Mouse (Mus musculus): ENCODE measurements around the gene Phlda3. TPM values are rescaled to one million over a fixed set of nuclear protein-coding genes. Genes with fewer than 3 reads are reported as not detected.

Phlda3 gene
- polyA plus RNA-seq, 1 experiment from 2014 or later = 19.3 TPM

DNA sequence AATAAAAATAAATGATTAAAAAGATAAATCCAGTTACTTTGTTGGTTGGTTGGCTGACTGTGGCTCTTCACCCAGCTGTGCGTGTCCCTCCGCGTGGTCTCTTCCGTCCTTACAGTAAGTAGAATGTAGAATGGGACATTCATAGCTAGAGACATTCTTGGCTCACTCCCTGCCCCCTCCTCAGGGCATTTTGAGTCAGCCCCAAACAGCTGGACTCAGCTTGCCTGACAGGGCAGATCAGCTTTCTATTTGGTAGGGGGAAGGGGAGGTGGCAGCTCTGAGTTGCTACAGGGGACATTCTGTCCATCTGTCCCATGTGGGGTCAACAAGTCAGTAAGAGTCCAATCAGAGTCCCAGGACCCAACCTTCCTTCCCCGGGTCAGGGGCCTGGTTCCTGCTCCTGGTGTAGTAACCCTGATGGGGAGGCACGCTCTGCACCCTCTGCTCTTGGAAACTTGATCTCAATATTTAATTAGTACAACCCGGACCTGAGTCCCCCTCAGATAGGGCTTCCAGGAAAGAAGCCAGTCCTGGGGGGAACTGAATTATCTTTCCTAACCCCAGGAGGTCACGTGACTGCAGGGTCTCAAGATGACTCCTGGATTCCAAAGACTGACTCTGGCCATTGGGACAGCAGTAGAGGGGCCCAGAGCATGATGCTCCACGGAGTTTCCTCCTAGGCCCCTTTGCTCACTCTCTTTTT is 2.3 kb upstream of the Phlda3 start:
- Histone ChIP-seq H3K36me3 (peaks cover 3% of the 10 kb centered on the region; the same call in 1 of the 2 replicates), H3K4me3 (no peak overlapping the region), H3K4me1 (replicated peaks) (peaks cover 34% of the 10 kb centered on the region), H3K27ac (no peak overlapping the region), H3K27me3 (ENCODE audit: insufficient read depth, poor library complexity, severe bottlenecking) (peaks cover 40% of the 10 kb centered on the region), H3K9me3 (no peaks in the 10 kb centered on the region)
- DNase-seq (ENCODE audit: low spot score) = peak; percentile 23
- WGBS = 70% methylated on average over 9 of the region's 9 CpGs

DNA sequence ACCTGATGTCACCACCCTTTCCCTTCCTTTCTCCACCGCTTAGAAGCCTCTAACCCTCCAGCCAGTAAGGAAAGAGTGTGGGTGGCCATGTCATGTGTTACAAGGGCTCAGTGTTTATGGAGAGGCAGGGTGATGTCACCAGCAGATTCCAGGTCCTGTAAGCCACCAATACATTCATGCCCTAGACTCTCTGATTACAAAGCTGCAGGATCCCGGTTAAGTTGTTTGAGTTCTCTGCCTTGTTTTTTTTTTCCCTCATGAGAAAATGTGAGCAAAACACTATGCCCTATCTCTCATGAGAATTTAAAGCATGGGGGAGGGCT is 1.8 kb upstream of the Phlda3 start:
- WGBS = 62% methylated on average over 2 of the region's 2 CpGs
- H3K9me3 ChIP-seq = no peaks in the 10 kb centered on the region
- DNase-seq (ENCODE audit: low spot score) = no peak
- no peak overlapping the region for H3K27ac ChIP-seq
- peaks cover 8% of the 10 kb centered on the region for H3K36me3 ChIP-seq
- peaks cover 36% of the 10 kb centered on the region for H3K4me1 ChIP-seq (replicated peaks)
- H3K27me3 ChIP-seq (ENCODE audit: insufficient read depth, poor library complexity, severe bottlenecking) = peaks cover 45% of the 10 kb centered on the region
- no peak overlapping the region for H3K4me3 ChIP-seq

GRCm38 (mm10) chr1:135766592-135767306 is 830 bp downstream of the Phlda3 start:
- no peak for DNase-seq (ENCODE audit: low spot score)

DNA sequence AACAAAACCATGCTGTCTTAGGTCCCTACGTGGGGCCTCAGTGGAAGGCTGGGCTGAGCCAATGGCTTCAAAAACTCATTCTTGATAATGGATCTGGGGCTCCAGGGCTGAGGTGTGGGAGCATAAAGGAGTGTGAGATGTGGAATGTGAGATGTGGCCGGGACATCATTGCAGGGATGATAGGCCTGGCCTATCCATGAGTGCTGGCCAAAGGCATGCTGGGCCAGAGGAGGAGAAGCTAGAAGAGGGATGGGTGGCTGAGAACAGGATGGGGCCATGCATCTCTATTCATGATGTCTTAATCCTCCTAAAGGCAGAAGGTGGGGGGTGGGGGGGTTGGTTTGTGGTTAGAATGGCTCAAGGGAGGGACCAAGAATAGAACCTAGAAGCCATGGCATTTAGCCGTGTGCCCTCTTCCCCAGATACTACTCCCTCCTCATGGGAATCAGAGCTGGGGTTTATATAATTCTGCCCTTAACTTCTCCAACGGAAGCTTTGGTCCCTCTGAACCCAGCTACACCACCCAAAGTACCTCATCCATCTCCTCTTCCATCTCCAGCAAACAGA is 1.5 kb downstream of the Phlda3 start:
- peaks cover 54% of the 10 kb centered on the region for H3K27me3 ChIP-seq (ENCODE audit: insufficient read depth, poor library complexity, severe bottlenecking)
- H3K27ac ChIP-seq = no peak overlapping the region
- peaks cover 48% of the 10 kb centered on the region for H3K4me1 ChIP-seq (replicated peaks)
- H3K36me3 ChIP-seq = peaks cover 10% of the 10 kb centered on the region
- H3K9me3 ChIP-seq = no peaks in the 10 kb centered on the region
- WGBS = 84% methylated on average over 4 of the region's 4 CpGs
- H3K4me3 ChIP-seq = peak overlapping the region; percentile 71
- DNase-seq (ENCODE audit: low spot score) = no peak

More at GRCm38 (mm10) chr1:135766592-135767306, 830 bp downstream of the Phlda3 start:
- Histone ChIP-seq H3K4me3 (peak overlapping the region; percentile 71), H3K36me3 (peaks cover 10% of the 10 kb centered on the region), H3K27me3 (ENCODE audit: insufficient read depth, poor library complexity, severe bottlenecking) (peaks cover 54% of the 10 kb centered on the region), H3K27ac (peak overlapping the region; percentile 93), H3K9me3 (no peaks in the 10 kb centered on the region), H3K4me1 (replicated peaks) (peaks cover 48% of the 10 kb centered on the region)
- WGBS = 33% methylated on average over 30 of the region's 30 CpGs

- 95% methylated on average over 2 of the region's 2 CpGs for WGBS
- DNase-seq (ENCODE audit: low spot score) = no peak
- Histone ChIP-seq H3K4me3 (no peak overlapping the region), H3K27me3 (ENCODE audit: insufficient read depth, poor library complexity, severe bottlenecking) (peaks cover 54% of the 10 kb centered on the region), H3K9me3 (no peaks in the 10 kb centered on the region), H3K36me3 (peaks cover 10% of the 10 kb centered on the region), H3K4me1 (replicated peaks) (peaks cover 47% of the 10 kb centered on the region), H3K27ac (no peak overlapping the region)
These were observed 2.5 kb downstream of the Phlda3 start for GRCm38 (mm10) chr1:135768400-135768799.

- Histone ChIP-seq H3K4me3 (no peak overlapping the region), H3K27me3 (ENCODE audit: insufficient read depth, poor library complexity, severe bottlenecking) (peaks cover 38% of the 10 kb centered on the region), H3K4me1 (replicated peaks) (peaks cover 39% of the 10 kb centered on the region), H3K9me3 (no peaks in the 10 kb centered on the region), H3K27ac (no peak overlapping the region), H3K36me3 (peaks cover 10% of the 10 kb centered on the region)
- no peak for DNase-seq (ENCODE audit: low spot score)
- 62% methylated on average over 7 of the region's 7 CpGs for WGBS
These were observed 4.3 kb downstream of the Phlda3 start for GRCm38 (mm10) chr1:135770237-135770636.

DNA sequence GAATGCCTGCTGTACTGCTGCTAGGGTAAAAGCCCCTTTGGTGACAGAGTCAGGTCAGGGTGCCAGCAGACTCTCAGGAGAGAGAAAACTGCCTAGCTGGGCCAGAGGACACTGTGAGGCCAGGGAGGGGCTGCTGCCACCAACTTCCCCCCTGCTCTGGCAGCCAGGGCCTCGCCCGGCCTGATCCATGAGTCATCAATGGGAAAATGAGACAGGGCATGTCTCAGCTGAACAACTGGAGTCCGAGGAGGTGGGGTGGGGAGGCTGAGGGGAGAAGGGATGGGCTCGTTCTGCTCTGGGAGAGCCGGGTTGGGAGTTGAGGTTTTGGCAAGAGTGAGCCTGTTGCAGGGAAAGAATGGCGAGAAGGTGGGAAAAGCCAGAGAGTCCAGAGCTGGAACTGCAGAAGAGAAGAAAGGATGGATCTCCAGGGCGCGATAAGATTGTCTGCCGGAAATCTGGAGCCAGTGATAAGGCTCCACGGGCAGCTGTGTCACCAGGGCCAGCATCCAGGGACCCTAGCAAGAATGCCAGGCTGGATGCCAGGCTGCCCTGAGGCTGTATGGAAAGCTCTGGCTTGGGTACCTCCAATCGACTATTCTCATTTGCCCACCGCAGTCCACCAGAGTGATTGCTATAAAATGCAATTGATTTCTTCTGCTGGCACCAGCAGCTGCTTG is 5.1 kb downstream of the Phlda3 start:
- Histone ChIP-seq H3K9me3 (no peaks in the 10 kb centered on the region), H3K27me3 (ENCODE audit: insufficient read depth, poor library complexity, severe bottlenecking) (peaks cover 30% of the 10 kb centered on the region), H3K4me1 (replicated peaks) (peaks cover 32% of the 10 kb centered on the region), H3K36me3 (peaks cover 10% of the 10 kb centered on the region), H3K4me3 (no peak overlapping the region), H3K27ac (no peak overlapping the region)
- WGBS = 77% methylated on average over 12 of the region's 12 CpGs
- DNase-seq (ENCODE audit: low spot score) = no peak

GRCm38 (mm10) chr1:135771573-135771970 is 5.7 kb downstream of the Phlda3 start:
- whole genome bisulfite sequencing = 80% methylated on average over 8 of the region's 8 CpGs
- Histone ChIP-seq H3K4me3 (no peak overlapping the region), H3K4me1 (replicated peaks) (peaks cover 29% of the 10 kb centered on the region), H3K27ac (no peak overlapping the region), H3K27me3 (ENCODE audit: insufficient read depth, poor library complexity, severe bottlenecking) (peaks cover 30% of the 10 kb centered on the region), H3K36me3 (peaks cover 10% of the 10 kb centered on the region), H3K9me3 (no peaks in the 10 kb centered on the region)
- DNase-seq (ENCODE audit: low spot score) = no peak

DNA sequence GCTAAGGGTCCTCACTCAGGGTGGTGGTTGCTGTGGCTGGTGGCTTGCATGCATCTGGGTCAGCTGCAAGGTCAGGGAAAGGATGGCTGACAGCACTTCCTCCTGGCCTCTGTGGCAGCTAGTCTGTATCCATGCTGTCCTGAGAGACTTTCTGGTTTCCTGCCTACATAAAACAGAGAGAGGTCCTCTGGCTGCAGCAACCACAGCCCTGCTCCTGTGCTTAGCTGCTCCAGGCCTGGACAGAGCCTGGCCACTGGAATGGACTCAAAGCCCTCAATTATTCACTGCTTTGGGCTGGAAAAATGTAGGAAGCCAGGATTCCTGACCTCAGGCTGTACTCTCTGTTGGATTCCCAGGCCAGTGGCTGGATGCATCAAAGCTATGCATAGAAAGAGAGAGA is 10.7 kb downstream of the Phlda3 start:
- H3K9me3 ChIP-seq = no peaks in the 10 kb centered on the region
- no peak overlapping the region for H3K27ac ChIP-seq
- H3K4me1 ChIP-seq (replicated peaks) = peaks cover 31% of the 10 kb centered on the region
- H3K27me3 ChIP-seq (ENCODE audit: insufficient read depth, poor library complexity, severe bottlenecking) = peaks cover 41% of the 10 kb centered on the region
- no peaks in the 10 kb centered on the region for H3K36me3 ChIP-seq
- DNase-seq (ENCODE audit: low spot score) = no peak
- H3K4me3 ChIP-seq = no peak overlapping the region

GRCm38 (mm10) chr1:135777046-135777445 is 11.1 kb downstream of the Phlda3 start:
- Histone ChIP-seq H3K36me3 (no peaks in the 10 kb centered on the region), H3K4me1 (replicated peaks) (peaks cover 31% of the 10 kb centered on the region), H3K4me3 (no peak overlapping the region), H3K27me3 (ENCODE audit: insufficient read depth, poor library complexity, severe bottlenecking) (peaks cover 46% of the 10 kb centered on the region), H3K27ac (no peak overlapping the region), H3K9me3 (no peaks in the 10 kb centered on the region)
- no peak for DNase-seq (ENCODE audit: low spot score)
- WGBS = 96% methylated on average over 1 of the region's 1 CpGs

DNA sequence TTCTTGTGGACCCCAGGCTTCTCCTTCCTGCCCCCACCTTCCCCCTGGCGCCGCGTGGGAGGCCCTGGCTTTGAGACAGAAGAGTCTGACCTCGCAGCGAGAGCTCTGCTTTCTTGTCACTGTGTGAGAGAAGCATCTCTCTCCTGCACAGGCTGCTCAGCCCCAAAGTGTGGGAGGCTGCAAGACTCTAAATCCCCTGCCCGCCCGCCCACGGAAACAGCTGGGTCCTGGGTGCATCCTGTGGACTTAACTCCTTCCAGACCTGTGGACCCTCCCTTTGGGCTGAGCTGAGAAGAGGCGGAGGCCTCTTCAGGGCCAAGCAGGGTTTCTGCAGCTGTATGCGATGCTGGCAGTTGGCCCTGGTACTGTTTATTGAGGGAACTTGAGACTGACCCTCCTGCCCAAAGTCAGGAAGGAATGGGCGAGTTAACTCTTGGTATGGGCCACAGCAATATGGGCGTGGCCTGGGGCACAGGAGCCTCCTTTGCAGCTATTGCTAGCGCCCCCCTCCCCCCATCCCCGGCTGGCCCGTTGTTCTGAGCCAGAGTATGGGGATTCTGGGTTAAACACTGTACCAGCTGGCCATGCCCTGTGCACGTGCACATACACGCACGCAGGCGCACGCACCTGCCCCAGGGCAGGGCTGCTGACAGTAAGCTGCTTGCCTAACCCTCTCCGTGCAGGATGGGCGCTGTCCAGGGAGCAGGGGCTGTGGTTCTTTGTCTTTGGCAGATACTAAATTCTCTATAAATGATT is 13.0 kb downstream of the Phlda3 start, which contains the start of gene Tnni1:
Gene Tnni1 (plus strand): TSS at position 655 of the 756 bp plus-strand sequence.
- Histone ChIP-seq H3K4me3 (no peak within 1 kb of the TSS), H3K27me3 (ENCODE audit: insufficient read depth, poor library complexity, severe bottlenecking) (peaks cover 47% of the 10 kb centered on the region), H3K27ac (peak within 1 kb of the TSS; percentile 69), H3K4me1 (replicated peaks) (peaks cover 46% of the 10 kb centered on the region), H3K36me3 (no peaks in the 10 kb centered on the region), H3K9me3 (no peaks in the 10 kb centered on the region)
- DNase-seq (ENCODE audit: low spot score) = peak; percentile 18
- 34% methylated on average over 22 of the region's 22 CpGs for WGBS

GRCm38 (mm10) chr1:135780649-135781048 is 14.7 kb downstream of the Phlda3 start:
- H3K4me3 ChIP-seq = no peak overlapping the region
- no peaks in the 10 kb centered on the region for H3K9me3 ChIP-seq
- H3K27me3 ChIP-seq (ENCODE audit: insufficient read depth, poor library complexity, severe bottlenecking) = peaks cover 53% of the 10 kb centered on the region
- no peak for DNase-seq (ENCODE audit: low spot score)
- peaks cover 46% of the 10 kb centered on the region for H3K4me1 ChIP-seq (replicated peaks)
- 54% methylated on average over 4 of the region's 4 CpGs for WGBS
- H3K27ac ChIP-seq = no peak overlapping the region
- no peaks in the 10 kb centered on the region for H3K36me3 ChIP-seq

Data from hindbrain, embryonic 10.5 days (tissue).